Mouse (Mus musculus) right cerebral cortex, postnatal 4 days (tissue): Measurements from ENCODE around the gene Gm2a.

Experiments used
- DNase-seq: peaks from one replicate; pipeline ENCODE4 v3.0.0-alpha.2; 2022

The Gm2a gene

DNA sequence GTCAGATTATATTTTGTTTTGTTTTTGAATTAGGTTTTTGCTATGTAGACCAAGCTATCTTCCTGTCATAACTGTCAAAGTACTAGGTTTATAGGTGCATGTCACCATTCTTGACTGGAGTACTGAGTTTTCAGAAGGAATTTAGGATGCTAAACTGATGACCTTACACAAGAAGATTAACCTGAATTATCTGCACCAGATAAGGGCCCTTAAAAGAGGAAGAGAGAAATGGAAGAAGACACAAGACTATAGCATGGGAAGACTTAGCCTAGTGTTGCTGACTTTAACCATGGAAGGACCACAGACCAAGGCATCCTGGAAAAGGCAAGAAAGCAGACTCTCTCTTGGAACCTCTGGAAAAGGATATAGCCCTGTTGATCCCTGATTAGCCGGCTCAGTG is 35.3 kb downstream of the Gm2a start:
- no peak for DNase-seq

DNA sequence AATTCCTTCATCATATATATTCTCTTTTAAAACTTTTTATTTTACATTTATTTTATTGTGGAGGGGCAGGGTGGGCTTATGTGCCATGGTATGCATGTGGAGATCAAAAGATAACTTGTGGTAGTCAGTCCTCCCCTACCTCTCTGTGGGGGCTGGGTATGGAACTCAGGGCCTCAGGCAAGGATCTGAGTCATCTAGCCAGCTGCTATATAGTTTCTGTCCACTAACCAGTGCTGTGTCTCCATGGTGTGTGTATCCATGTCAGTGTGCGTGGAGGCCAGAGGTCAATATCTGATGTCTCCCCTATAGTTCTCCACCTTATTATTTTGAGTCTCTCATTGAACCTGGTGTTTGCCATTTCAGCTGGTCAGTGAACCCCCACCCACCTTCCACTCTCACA is 36.5 kb downstream of the Gm2a start:
- DNase-seq, result no peak

DNA sequence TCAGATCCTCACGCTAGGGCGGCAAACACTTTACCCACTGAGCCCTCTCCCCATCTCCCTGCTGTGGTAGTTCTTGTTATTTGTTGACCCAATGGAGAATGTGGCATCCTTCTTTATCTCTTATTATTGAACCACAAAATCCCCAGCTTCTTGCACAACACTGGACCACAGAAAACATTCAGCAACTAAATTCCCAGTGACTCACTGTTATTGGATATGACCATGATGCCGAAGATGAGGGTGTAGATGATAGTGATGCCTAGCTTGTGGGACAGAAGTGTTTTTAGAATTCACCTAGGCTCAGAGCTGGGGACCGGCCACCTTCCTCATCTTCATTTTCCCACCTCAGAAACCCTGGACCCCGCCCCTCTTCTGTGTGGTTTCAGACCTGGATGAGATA is 37.0 kb downstream of the Gm2a start:
- DNase-seq, result no peak

DNA sequence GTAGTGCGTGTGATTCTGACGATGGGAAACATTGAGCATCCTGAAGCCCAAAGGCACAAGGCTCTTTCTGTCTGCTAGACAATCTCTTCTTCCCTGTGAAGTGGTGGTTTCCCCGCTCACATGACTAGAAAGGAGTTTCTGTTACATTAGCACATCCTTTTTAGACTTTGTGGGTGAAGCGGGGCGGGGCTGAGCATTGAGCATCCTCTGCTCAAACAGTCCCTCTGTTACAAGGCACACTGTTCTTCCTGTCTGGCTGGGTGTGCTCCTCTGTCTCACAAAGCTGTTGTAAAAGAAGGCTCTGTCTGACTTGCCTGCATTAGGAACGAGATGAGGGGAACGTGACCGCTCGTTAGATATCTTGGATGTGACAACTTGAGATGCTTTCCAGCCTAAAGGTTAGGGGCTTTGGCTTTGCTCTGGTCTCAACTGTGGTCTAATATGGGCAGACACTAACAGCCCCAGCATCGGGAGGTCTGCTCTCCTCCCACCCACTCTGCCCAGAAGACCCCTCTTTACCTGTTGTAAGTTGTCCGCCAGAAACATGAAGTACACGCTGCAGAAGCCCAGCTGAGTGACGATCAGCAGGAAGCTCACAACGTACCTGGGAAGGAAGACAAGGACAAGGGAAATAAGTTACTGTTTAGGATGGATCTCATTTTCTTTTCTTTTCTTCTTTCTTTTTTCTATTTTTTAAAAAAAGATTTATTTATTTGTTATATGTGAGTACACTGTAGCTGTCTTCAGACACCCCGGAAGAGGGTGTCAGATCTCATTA is 39.0 kb downstream of the Gm2a start:
- no peak for DNase-seq

DNA sequence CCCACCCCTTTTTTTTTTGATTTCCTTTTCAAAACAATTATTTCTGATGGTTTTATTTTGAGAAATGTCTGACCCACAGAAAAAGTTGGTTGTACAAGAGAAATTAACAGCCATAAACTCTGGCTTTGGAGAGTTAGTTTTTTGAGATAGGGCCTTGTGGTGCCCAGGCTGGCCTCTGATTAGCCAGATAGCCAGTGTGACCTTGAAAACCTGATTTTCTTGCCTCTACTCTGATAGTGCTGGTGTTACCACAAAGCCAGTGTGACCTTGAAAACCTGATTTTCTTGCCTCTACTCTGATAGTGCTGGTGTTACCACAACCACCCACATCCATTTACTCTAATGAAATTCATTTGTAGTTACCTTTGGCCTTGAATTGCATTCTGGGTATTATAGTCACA is 39.7 kb downstream of the Gm2a start:
- no peak for DNase-seq

DNA sequence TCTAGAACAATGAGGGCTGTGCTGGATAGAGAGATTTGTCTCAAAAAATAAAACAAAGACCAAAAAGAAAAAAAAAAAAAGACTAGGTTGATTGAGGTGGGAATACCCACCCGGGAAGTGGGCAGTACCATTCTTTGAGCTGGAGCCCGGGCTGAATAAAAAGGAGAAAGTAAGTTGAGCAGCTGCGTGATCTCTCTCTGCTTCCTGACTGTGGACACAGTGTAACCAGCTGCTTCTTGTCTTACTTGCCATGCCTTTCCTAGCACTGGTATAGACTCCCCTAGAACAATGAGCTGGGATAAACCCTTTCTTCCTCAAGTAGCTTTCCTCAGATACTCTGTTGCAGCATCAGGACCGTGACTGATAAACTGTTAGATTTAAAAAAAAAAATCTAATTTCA is 43.6 kb downstream of the Gm2a start:
- no peak for DNase-seq

DNA sequence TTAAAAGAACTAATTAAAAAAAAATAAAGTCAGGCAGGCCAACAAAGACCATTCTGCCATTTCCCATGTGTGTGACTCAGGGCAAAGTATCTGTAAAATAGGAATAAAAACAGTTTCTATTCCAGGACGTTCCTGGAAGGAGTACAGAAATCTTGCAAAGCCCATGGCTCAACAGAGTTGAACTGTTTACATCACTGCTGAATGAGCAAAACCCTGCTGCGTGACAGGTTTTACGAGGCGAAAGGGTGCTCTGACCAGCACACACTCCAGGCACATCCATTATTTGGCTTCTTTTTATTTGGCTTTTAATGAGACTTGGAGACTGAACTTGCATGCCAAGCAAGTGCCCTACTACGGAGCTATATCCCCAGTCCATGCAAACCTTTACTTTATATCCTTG is 46.1 kb downstream of the Gm2a start:
- DNase-seq, result no peak

DNA sequence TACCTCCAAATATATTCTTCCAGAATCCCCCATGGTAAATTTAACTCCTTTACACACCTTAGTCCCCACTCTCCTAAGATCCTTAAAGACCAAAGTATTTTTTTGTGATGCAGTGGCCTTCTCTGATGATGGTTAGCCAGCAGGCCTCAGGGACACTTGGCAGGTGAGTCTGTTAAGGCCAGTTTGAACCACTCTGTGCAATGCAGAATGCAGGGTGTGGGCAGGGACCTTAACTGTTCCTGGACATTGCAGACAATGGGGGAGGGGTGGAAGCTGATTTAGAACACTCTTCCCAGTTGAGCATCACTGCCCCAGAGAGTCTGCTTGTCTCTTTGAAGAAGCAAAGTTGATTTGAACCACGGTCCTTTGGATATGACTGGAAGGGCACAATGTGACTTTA is 48.9 kb downstream of the Gm2a start:
- no peak for DNase-seq

DNA sequence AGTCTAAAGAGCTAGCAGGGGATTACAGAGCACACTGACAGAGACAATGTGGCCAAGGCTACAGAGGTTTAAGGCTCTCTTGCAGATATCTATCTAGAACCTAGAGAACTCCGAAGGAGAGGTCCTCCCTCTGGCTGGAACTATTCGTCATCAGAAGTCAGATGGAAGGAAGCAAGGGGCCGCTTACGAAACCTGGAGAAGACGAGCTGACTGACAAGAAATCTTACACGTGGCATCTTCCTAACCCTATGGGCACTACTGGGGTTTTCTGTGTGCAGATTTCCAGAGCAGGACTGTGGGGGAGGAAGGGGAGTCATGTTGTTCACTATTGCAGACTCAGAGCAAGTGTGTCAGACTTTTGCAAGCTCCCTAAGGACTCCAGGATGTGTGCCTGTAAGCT is 49.5 kb downstream of the Gm2a start:
- DNase-seq, result no peak

DNA sequence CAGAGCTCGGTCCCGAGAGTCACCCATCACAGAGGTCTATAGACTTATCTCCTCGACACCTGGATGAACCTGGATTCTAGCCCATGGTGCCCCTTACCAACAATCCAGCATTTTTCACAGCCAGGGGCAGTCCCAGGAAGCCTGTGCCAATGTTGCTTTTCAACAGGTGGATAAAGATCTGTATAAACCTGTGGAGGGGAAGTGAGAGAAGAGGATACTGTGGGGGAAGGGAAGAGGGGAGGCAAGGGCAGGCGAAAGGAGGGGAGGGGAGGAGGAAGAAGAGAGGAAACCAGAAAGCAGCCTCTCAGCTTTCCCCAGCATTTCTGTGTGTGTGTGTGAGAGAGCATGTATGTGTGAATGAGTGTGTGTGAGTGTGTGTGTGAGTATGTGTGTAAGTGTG is 50.5 kb downstream of the Gm2a start:
- DNase-seq, result no peak

DNA sequence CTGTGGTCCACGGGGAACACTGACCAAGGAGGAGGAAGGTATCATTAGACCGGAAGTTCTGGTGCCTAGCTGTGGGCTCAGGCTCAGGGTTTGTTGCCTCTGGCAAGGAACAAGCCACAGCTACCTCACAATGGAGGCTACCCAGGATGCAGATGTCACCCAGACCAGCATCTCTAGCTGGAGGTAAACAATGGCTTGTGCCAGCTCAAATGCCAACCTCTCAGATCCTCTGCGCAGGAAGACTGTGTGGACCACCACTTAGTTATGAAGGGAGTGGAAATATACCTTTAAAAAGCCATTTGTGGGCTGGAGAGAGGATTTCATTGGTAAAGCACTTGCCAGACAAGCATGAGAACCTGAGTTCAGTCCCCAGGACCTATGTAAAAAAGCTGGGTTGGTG is 53.7 kb downstream of the Gm2a start, which contains the start of gene Slc36a3:
TSS of gene Slc36a3 (minus strand) at position 101 of the 400 bp plus-strand sequence.
- no peak for DNase-seq

DNA sequence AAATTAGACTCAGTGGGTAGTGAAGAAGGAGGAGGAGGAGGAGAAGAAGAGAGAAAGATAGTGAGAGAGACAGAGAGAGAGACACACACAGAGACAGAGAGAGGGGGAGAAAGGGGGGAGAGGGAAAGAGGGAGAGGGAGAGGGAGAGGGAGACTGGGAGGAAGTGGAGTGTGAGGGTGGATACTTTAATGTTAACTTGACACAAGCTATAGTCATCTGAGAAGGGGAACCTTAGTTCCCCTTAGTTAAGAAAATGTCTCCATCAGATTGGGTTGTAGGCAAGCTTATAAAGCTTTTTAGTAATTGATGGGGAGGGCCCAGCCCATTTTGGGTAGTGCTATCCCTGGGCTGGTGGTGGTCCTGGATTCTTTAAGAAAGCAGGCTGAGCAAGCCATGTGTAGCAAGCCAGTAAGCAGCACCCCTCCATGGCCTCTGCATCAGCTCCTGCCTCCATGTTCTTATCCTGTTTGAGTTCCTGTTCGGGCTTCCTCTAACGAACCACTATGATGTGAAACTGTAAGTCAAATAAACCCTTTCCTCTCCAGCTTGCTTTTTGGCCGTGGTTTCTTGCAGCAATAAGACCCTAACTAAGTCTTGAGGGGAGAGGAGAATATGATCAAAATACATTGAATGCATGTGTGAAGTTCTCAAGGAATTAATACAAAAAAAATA is 56.6 kb downstream of the Gm2a start:
- no peak for DNase-seq

DNA sequence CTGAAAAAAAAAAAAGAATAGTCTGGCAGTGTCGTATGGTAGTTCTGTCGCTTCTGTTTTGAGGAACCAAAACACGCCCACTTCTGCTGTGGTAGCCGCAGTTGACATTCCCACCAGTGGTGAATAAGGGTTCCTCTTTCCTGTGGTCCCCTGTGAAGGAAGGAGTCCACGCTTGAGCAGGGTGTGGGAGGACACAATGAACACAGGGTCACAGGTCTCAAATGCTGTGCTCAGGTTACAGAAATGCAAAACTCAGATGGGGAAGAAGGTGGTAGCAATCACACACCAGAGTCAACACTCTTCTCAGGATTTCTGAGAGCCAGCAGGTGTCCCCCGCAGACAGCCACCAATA is 57.1 kb downstream of the Gm2a start:
- DNase-seq, result no peak

DNA sequence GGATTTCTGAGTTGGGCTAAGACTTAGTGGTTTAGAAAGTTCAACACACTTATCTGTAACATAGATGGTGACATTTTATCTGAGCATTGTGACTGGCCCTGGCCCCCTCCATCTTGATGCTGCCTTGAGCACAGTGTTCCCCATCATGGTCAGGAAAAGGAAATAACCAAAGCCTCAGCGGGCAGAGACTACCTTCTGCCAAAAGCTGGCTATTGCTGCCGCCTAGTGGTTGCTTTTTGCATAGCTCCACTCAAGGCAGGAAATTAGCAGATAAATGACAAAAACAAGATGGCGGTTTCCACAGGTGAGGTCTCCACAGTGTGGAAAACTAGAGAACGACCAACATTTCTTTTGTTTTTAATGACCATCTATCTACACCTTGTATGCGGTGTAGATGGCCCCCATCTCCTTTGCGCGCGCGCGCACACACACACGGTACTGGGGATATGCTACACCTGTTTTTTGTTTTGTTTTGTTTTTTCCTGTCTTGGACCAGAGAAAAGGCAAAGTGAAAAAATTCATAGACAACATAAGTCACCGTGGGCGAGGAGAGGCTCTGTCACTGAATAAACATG is 61.0 kb downstream of the Gm2a start:
- DNase-seq, result peak; percentile 83
